Mouse (Mus musculus): Measurements from ENCODE around the gene Svopl. TPM values are rescaled to one million over a fixed set of nuclear protein-coding genes. Genes with fewer than 3 reads are reported as not detected.

Gene Svopl
- 0.73 and 0.85 TPM in 2 replicates for polyA plus RNA-seq (2014; fragmentation: Nextera tagmentation; extraction: Ambion mirVana)

DNA sequence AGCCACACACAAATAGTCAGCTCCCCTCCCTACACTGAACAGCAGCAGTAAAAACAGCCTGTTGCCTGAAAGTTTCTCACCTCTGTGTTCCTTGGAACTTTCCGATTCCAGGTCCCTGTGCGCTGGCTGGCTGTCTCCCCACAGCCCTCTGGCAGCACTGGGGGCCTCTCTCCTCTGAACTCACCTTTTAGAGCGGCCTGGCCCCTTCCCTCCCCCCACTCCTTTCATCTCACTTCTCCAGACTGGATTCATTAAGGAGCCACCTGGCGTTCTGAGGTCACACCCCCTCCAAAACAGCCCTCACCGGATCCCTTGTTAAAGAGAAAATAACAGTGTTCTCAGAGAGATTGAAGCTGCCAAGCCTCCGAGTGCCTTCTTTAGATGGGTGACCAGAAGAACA is at the start of gene Svopl:
Svopl (minus strand) TSS at position 159 of the 400 bp plus-strand sequence.
- Histone ChIP-seq H3K9me3 (ENCODE audit: control insufficient read depth, low read depth, low read length) (no peaks in the 10 kb centered on the region), H3K4me2 (replicated peaks; ENCODE audit: low read depth, low read length) (no peak within 1 kb of the TSS), H3K9ac (replicated peaks; ENCODE audit: low read depth, low read length) (no peak within 1 kb of the TSS), H3K27ac (ENCODE audit: low read length) (no peak within 1 kb of the TSS), H3K36me3 (ENCODE audit: control insufficient read depth, insufficient read depth, low read length) (no peaks in the 10 kb centered on the region), H3K4me3 (ENCODE audit: low read depth, low read length) (no peak within 1 kb of the TSS), H3K27me3 (ENCODE audit: control insufficient read depth, insufficient read depth, low read length) (no peaks in the 10 kb centered on the region), H3K4me1 (ENCODE audit: control insufficient read depth, insufficient read depth, low read length) (no peaks in the 10 kb centered on the region; the same call in 1 of the 2 replicates)
- 22% methylated on average over 6 of the region's 6 CpGs for WGBS
- no peak for ATAC-seq (ENCODE audit: insufficient number of reproducible peaks, insufficient read depth, low FRiP score, low read depth)

DNA sequence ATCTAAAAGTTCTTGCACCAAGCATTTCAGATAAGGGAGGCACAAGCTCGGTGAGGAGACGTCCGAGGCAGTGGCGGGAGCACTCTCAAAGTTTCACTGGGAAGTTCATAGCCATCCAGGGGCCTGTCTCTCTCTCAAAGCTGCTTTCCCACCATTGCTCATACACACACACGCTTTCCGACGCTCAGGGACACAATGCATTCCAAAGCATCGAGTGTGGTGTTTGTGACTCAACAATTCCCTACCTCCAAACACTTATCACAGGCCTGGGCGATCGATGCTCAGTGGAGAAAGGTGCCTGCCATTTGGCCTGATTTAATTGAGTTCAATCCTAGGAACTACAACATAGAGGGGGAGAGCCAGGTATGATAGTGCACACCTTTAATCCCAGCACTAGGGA is 47.9 kb upstream of the Svopl start:
- H3K27ac ChIP-seq (ENCODE audit: low read length) = no peak overlapping the region
- H3K9ac ChIP-seq (replicated peaks; ENCODE audit: low read depth, low read length) = no peak overlapping the region
- H3K27me3 ChIP-seq (ENCODE audit: control insufficient read depth, insufficient read depth, low read length) = no peaks in the 10 kb centered on the region
- no peak overlapping the region for H3K4me2 ChIP-seq (replicated peaks; ENCODE audit: low read depth, low read length)
- no peak for ATAC-seq (ENCODE audit: insufficient number of reproducible peaks, insufficient read depth, low FRiP score, low read depth)
- WGBS = 82% methylated on average over 10 of the region's 10 CpGs
- no peaks in the 10 kb centered on the region for H3K36me3 ChIP-seq (ENCODE audit: control insufficient read depth, insufficient read depth, low read length)
- no peak overlapping the region for H3K4me3 ChIP-seq (ENCODE audit: low read depth, low read length)
- H3K9me3 ChIP-seq (ENCODE audit: control insufficient read depth, low read depth, low read length) = no peaks in the 10 kb centered on the region
- no peaks in the 10 kb centered on the region for H3K4me1 ChIP-seq (ENCODE audit: control insufficient read depth, insufficient read depth, low read length)

GRCm38 (mm10) chr6:38092539-38092938 is 45.7 kb upstream of the Svopl start:
- no peak for ATAC-seq (ENCODE audit: insufficient number of reproducible peaks, insufficient read depth, low FRiP score, low read depth)
- no peak overlapping the region for H3K27ac ChIP-seq (ENCODE audit: low read length)
- no peaks in the 10 kb centered on the region for H3K27me3 ChIP-seq (ENCODE audit: control insufficient read depth, insufficient read depth, low read length)
- no peak overlapping the region for H3K4me2 ChIP-seq (replicated peaks; ENCODE audit: low read depth, low read length)
- no peaks in the 10 kb centered on the region for H3K36me3 ChIP-seq (ENCODE audit: control insufficient read depth, insufficient read depth, low read length)
- no peaks in the 10 kb centered on the region for H3K4me1 ChIP-seq (ENCODE audit: control insufficient read depth, insufficient read depth, low read length)
- no peak overlapping the region for H3K9ac ChIP-seq (replicated peaks; ENCODE audit: low read depth, low read length)
- no peaks in the 10 kb centered on the region for H3K9me3 ChIP-seq (ENCODE audit: control insufficient read depth, low read depth, low read length)
- 97% methylated on average over 8 of the region's 8 CpGs for WGBS
- H3K4me3 ChIP-seq (ENCODE audit: low read depth, low read length) = no peak overlapping the region

DNA sequence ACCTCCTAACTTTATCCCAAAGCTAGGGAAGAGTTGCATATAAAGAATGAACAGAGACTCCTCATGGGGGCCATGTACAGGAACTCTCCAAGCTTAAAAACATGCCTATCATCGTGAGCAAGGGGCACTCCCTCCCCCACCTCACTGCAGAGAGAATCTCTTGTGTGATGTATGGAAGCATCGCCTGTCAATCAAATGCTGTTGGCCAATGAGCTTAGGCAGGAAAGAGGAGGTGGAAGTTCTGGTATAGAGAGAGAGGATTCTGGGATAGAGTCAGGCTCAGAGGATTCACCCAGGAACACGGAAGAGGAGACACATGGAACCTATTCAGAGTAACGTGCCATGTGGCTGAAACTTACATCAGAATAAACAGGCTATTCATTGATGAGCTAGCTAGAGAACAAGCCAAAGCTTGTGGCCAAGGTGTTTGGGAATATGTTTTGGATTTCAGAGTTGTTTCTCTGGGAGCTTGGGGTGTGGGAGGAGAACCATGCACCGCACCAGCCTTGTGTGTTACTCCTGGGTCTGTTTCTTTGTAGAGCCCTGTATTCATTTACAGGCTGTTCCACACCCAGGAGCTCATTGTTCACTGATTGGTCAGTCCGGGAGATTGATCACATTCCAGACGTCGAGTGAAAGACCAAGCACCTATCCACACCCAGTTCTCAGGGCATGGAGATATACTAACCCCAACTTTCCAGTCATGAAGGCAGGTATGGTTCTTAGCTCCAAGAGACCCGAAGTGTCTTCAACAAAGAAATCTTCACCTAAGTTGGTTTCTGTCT is 40.6 kb upstream of the Svopl start:
- H3K4me2 ChIP-seq (replicated peaks; ENCODE audit: low read depth, low read length) = no peak overlapping the region
- no peak overlapping the region for H3K4me3 ChIP-seq (ENCODE audit: low read depth, low read length)
- H3K9ac ChIP-seq (replicated peaks; ENCODE audit: low read depth, low read length) = no peak overlapping the region
- H3K27me3 ChIP-seq (ENCODE audit: control insufficient read depth, insufficient read depth, low read length) = no peaks in the 10 kb centered on the region
- H3K27ac ChIP-seq (ENCODE audit: low read length) = no peak overlapping the region
- H3K9me3 ChIP-seq (ENCODE audit: control insufficient read depth, low read depth, low read length) = no peaks in the 10 kb centered on the region
- no peaks in the 10 kb centered on the region for H3K36me3 ChIP-seq (ENCODE audit: control insufficient read depth, insufficient read depth, low read length)
- H3K4me1 ChIP-seq (ENCODE audit: control insufficient read depth, insufficient read depth, low read length) = peaks cover under 1% of the 10 kb centered on the region; the same call in 1 of the 2 replicates
- peak; percentile 53; the same call in 1 of the 2 replicates for ATAC-seq (ENCODE audit: insufficient number of reproducible peaks, insufficient read depth, low FRiP score, low read depth)
- 65% methylated on average over 9 of the region's 9 CpGs for WGBS

DNA sequence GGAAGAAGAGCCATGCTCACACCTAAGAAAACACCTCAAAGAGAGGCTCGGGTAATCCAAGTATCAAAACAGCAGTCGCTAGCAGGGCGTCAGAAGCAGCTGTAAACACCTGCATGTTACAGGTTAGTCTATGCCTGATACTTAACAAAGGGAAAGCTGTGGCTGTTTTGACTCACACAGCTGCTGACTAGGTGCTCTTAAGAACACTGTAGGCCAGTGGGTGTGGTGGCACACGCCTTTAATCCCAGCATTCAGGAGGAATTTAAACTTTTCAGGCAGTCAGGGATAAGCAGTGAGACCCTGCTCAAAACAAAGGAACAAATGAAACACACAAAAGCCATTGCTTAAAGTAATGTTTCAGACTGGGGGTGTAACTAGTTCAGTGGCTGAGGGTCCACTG is 36.4 kb upstream of the Svopl start:
- peaks cover 8% of the 10 kb centered on the region; the same call in 1 of the 2 replicates for H3K4me1 ChIP-seq (ENCODE audit: control insufficient read depth, insufficient read depth, low read length)
- H3K27ac ChIP-seq (ENCODE audit: low read length) = no peak overlapping the region
- H3K9ac ChIP-seq (replicated peaks; ENCODE audit: low read depth, low read length) = no peak overlapping the region
- no peak for ATAC-seq (ENCODE audit: insufficient number of reproducible peaks, insufficient read depth, low FRiP score, low read depth)
- no peak overlapping the region for H3K4me2 ChIP-seq (replicated peaks; ENCODE audit: low read depth, low read length)
- H3K9me3 ChIP-seq (ENCODE audit: control insufficient read depth, low read depth, low read length) = no peaks in the 10 kb centered on the region
- H3K4me3 ChIP-seq (ENCODE audit: low read depth, low read length) = no peak overlapping the region
- no peaks in the 10 kb centered on the region for H3K27me3 ChIP-seq (ENCODE audit: control insufficient read depth, insufficient read depth, low read length)
- no peaks in the 10 kb centered on the region for H3K36me3 ChIP-seq (ENCODE audit: control insufficient read depth, insufficient read depth, low read length)
- WGBS = 35% methylated on average over 4 of the region's 4 CpGs

DNA sequence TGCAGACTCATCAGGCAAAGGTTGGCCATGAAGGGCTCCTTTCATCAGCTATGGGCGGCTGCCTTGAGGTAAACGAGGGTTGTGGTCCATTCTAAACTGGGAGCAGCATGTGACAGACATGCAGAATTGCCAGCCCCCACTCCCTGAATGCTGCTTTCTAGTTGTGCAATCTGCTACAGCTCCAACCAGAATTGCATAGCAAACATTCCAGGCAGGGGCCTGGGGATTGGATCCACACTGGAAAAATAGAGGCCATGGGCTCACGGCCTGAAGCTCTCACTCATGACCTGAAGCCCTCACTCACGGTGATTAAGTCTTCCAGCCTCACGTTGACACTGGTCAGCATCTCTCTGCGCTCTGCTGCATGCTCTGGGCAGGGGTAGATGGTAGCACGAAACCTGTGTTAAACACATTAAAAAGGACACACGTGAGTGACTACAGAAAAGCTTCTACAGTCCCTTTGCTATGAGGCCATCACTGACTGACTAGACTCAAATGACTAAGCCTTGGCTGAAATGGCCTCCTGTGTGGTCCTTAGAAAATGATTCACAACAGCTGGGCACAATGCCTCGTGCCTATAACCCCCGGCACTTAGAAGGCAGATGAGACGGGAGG is 35.0 kb upstream of the Svopl start:
- H3K9me3 ChIP-seq (ENCODE audit: control insufficient read depth, low read depth, low read length) = no peaks in the 10 kb centered on the region
- H3K4me2 ChIP-seq (replicated peaks; ENCODE audit: low read depth, low read length) = no peak overlapping the region
- 47% methylated on average over 11 of the region's 11 CpGs for WGBS

DNA sequence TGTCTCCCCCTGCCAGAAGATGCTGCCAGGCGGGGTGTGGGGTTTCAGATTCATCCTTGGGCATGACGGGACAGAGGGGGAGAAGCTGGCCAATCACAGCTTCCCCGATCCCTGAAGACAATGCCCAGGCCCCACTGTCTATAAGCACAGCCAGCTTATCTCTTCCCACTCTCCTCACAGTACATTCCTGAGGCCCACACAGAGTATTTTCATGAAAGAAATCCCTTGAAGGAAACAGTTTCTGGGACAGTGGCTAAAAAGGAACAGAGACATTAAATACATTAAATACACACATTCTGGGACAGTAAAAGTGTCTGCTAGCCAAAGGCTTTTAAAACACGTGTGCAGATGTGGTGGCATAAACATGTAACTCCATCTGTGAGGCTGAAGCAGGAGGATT is 33.6 kb upstream of the Svopl start:
- Histone ChIP-seq H3K4me2 (replicated peaks; ENCODE audit: low read depth, low read length) (no peak overlapping the region), H3K27ac (ENCODE audit: low read length) (no peak overlapping the region)
- 49% methylated on average over 4 of the region's 4 CpGs for WGBS

More for the DNA sequence above, 35.0 kb upstream of the Svopl start:
- Histone ChIP-seq H3K36me3 (ENCODE audit: control insufficient read depth, insufficient read depth, low read length) (no peaks in the 10 kb centered on the region), H3K4me3 (ENCODE audit: low read depth, low read length) (no peak overlapping the region), H3K9ac (replicated peaks; ENCODE audit: low read depth, low read length) (no peak overlapping the region), H3K27me3 (ENCODE audit: control insufficient read depth, insufficient read depth, low read length) (no peaks in the 10 kb centered on the region), H3K27ac (ENCODE audit: low read length) (peak overlapping the region; percentile 4; the same call in 1 of the 2 replicates), H3K4me1 (ENCODE audit: control insufficient read depth, insufficient read depth, low read length) (peaks cover 8% of the 10 kb centered on the region; the same call in 1 of the 2 replicates)
- ATAC-seq (ENCODE audit: insufficient number of reproducible peaks, insufficient read depth, low FRiP score, low read depth) = no peak

DNA sequence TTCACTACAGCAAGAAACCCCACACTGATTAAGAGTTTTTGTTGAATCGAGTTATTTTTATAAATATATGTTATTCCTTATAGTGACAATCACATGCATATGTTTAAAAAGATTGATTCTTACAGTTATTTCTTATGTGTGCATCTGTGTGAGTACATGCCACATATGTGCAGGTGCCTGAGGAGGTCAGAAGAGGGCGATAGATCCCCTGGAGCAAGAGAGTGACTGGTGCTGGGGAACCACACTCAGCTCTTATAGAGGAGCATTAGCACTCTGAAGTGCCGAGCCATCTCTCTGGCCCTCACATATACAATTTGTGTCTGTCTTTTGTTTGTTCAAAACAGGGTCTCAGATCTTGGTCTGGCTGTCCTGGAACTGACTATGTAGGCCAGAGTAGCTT is 26.8 kb upstream of the Svopl start:
- no peak for ATAC-seq (ENCODE audit: insufficient number of reproducible peaks, insufficient read depth, low FRiP score, low read depth)
- no peaks in the 10 kb centered on the region for H3K36me3 ChIP-seq (ENCODE audit: control insufficient read depth, insufficient read depth, low read length)
- H3K4me2 ChIP-seq (replicated peaks; ENCODE audit: low read depth, low read length) = no peak overlapping the region
- no peak overlapping the region for H3K27ac ChIP-seq (ENCODE audit: low read length)
- no peak overlapping the region for H3K4me3 ChIP-seq (ENCODE audit: low read depth, low read length)
- H3K27me3 ChIP-seq (ENCODE audit: control insufficient read depth, insufficient read depth, low read length) = no peaks in the 10 kb centered on the region
- H3K9me3 ChIP-seq (ENCODE audit: control insufficient read depth, low read depth, low read length) = no peaks in the 10 kb centered on the region; the same call in 1 of the 2 replicates
- H3K4me1 ChIP-seq (ENCODE audit: control insufficient read depth, insufficient read depth, low read length) = no peaks in the 10 kb centered on the region
- H3K9ac ChIP-seq (replicated peaks; ENCODE audit: low read depth, low read length) = no peak overlapping the region
- 92% methylated on average over 3 of the region's 3 CpGs for WGBS

More for the DNA sequence above, 33.6 kb upstream of the Svopl start:
- no peaks in the 10 kb centered on the region for H3K27me3 ChIP-seq (ENCODE audit: control insufficient read depth, insufficient read depth, low read length)
- peaks cover 8% of the 10 kb centered on the region; the same call in 1 of the 2 replicates for H3K4me1 ChIP-seq (ENCODE audit: control insufficient read depth, insufficient read depth, low read length)
- no peak overlapping the region for H3K4me3 ChIP-seq (ENCODE audit: low read depth, low read length)
- no peak for ATAC-seq (ENCODE audit: insufficient number of reproducible peaks, insufficient read depth, low FRiP score, low read depth)
- no peak overlapping the region for H3K9ac ChIP-seq (replicated peaks; ENCODE audit: low read depth, low read length)
- no peaks in the 10 kb centered on the region for H3K9me3 ChIP-seq (ENCODE audit: control insufficient read depth, low read depth, low read length)
- no peaks in the 10 kb centered on the region for H3K36me3 ChIP-seq (ENCODE audit: control insufficient read depth, insufficient read depth, low read length)

Data from stomach, embryonic 14.5 days (tissue).